Mouse (Mus musculus) liver, embryonic 15.5 days (tissue): ENCODE results near the gene Mrgpra9. TPM values are rescaled to one million over a fixed set of nuclear protein-coding genes. Genes with fewer than 3 reads are reported as not detected.
"Not testable (repeated sequence)": the region's sequence is repeated elsewhere in the genome, so short reads cannot be mapped to it uniquely, and the experiment has no call there.

Source experiments
- ATAC-seq: fragments of 200-750 bp; cut with Nextera tagmentation; 2 replicates; pipeline ENCODE4 v1.8.0; 2017; ENCODE audit warnings: moderate number of reproducible peaks, mild to moderate bottlenecking, moderate library complexity; ENCODE audit not compliant: insufficient read depth
- H3K27ac ChIP-seq: fragments of 300-500 bp; sonication (generic); replicated peaks from 2 replicates; pipeline ENCODE4 v1.5.1; 2015; ENCODE audit warnings: mild to moderate bottlenecking, inconsistent platforms
- H3K27me3 ChIP-seq: fragments of 300-500 bp; sonication (generic); 2 replicates; pipeline ENCODE4 v1.6.1; 2015; ENCODE audit warnings: mild to moderate bottlenecking, inconsistent platforms
- H3K36me3 ChIP-seq: fragments of 300-500 bp; sonication (generic); replicated peaks from 2 replicates; pipeline ENCODE4 v1.6.1; 2015; ENCODE audit warnings: moderate library complexity, mild to moderate bottlenecking, inconsistent platforms
- H3K4me1 ChIP-seq: fragments of 300-500 bp; sonication (generic); replicated peaks from 2 replicates; pipeline ENCODE4 v1.6.1; 2015; ENCODE audit warnings: inconsistent platforms
- H3K4me2 ChIP-seq: fragments of 300-500 bp; sonication (generic); 2 replicates; pipeline ENCODE4 v1.6.1; 2015; ENCODE audit warnings: moderate library complexity, mild to moderate bottlenecking, inconsistent platforms
- H3K4me3 ChIP-seq: fragments of 300-500 bp; sonication (generic); replicated peaks from 2 replicates; pipeline ENCODE4 v1.5.1; 2015; ENCODE audit warnings: mild to moderate bottlenecking, inconsistent platforms
- H3K9ac ChIP-seq: fragments of 300-500 bp; sonication (generic); 2 replicates; pipeline ENCODE4 v1.6.1; 2015; ENCODE audit warnings: moderate library complexity, mild to moderate bottlenecking, inconsistent platforms
- H3K9me3 ChIP-seq: fragments of 300-500 bp; sonication (generic); replicated peaks from 2 replicates; pipeline ENCODE4 v1.6.1; 2016; ENCODE audit warnings: inconsistent platforms
- WGBS: fragments of 180-500 bp; shearing (Covaris S2); methylation state at CpG from one replicate; pipeline ENCODE4 v1.1.7; 2015; ENCODE audit warnings: mixed read lengths; ENCODE audit not compliant: insufficient replicate concordance; 5-methylcytosine and 5-hydroxymethylcytosine counted together
- polyA plus RNA-seq: library from polyadenylated mRNA; unstranded; fragments of >200 nt; fragmentation: Nextera tagmentation; extraction: Ambion mirVana; gene quantifications from 2 replicates; pipeline ENCODE4 v1.2.1, GENCODE M21; 2015

Mrgpra9 gene
- not detected in 2 replicates for polyA plus RNA-seq

GRCm38 (mm10) chr7:47252770-47253169 lies at the start of gene Mrgpra9:
Mrgpra9 (minus strand) TSS chr7:47252848.
- H3K4me3 ChIP-seq: no peak within 1 kb of the TSS
- H3K36me3 ChIP-seq: no peaks in the 10 kb centered on the region
- no peak within 1 kb of the TSS for H3K4me2 ChIP-seq
- no peak within 1 kb of the TSS for H3K9ac ChIP-seq
- WGBS: 25% methylated on average over 1 of the region's 1 CpGs
- no peaks in the 10 kb centered on the region for H3K9me3 ChIP-seq
- no peak within 1 kb of the TSS for H3K27ac ChIP-seq
- no peak for ATAC-seq
- H3K27me3 ChIP-seq: no peaks in the 10 kb centered on the region
- no peaks in the 10 kb centered on the region for H3K4me1 ChIP-seq

- ATAC-seq, H3K36me3 ChIP-seq, H3K4me3 ChIP-seq, H3K27ac ChIP-seq, H3K27me3 ChIP-seq, H3K9ac ChIP-seq, H3K4me1 ChIP-seq, H3K4me2 ChIP-seq, H3K9me3 ChIP-seq: not testable (repeated sequence)
Measured at GRCm38 (mm10) chr7:47299612-47300011, 47.0 kb upstream of the Mrgpra9 start.

- not testable (repeated sequence) for H3K4me1 ChIP-seq, H3K27ac ChIP-seq, H3K4me3 ChIP-seq, ATAC-seq, H3K27me3 ChIP-seq, H3K36me3 ChIP-seq, H3K9me3 ChIP-seq, H3K4me2 ChIP-seq, H3K9ac ChIP-seq
- 51% methylated on average over 5 of the region's 5 CpGs for WGBS
Measured at GRCm38 (mm10) chr7:47271547-47271946, 18.9 kb upstream of the Mrgpra9 start.

- H3K27me3 ChIP-seq: no peaks in the 10 kb centered on the region
- 56% methylated on average over 3 of the region's 3 CpGs for WGBS
- H3K36me3 ChIP-seq: no peaks in the 10 kb centered on the region
- H3K4me1 ChIP-seq: no peaks in the 10 kb centered on the region
- H3K4me2 ChIP-seq: no peak overlapping the region
- no peak for ATAC-seq
- H3K4me3 ChIP-seq: no peak overlapping the region
- H3K27ac ChIP-seq: no peak overlapping the region
- no peak overlapping the region for H3K9ac ChIP-seq
- no peaks in the 10 kb centered on the region for H3K9me3 ChIP-seq
Measured at GRCm38 (mm10) chr7:47244658-47245057, 8.0 kb downstream of the Mrgpra9 start.

- Histone ChIP-seq H3K27me3 (no peaks in the 10 kb centered on the region), H3K9ac (no peak within 1 kb of the TSS), H3K4me3 (no peak within 1 kb of the TSS), H3K4me1 (no peaks in the 10 kb centered on the region), H3K36me3 (no peaks in the 10 kb centered on the region), H3K4me2 (no peak within 1 kb of the TSS), H3K27ac (no peak within 1 kb of the TSS), H3K9me3 (no peaks in the 10 kb centered on the region)
- WGBS: 9% methylated on average over 4 of the region's 4 CpGs
- ATAC-seq: no peak
Measured at GRCm38 (mm10) chr7:47204830-47205229, 47.8 kb downstream of the Mrgpra9 start, which contains the start of gene Mrgpra6. Mrgpra6 (minus strand) TSS chr7:47204920.

GRCm38 (mm10) chr7:47195271-47195670 lies 57.4 kb downstream of the Mrgpra9 start:
- no peak overlapping the region for H3K9ac ChIP-seq
- no peak overlapping the region for H3K4me2 ChIP-seq
- no peak overlapping the region for H3K4me3 ChIP-seq
- no peak overlapping the region for H3K27ac ChIP-seq
- no peak for ATAC-seq
- no peaks in the 10 kb centered on the region for H3K9me3 ChIP-seq
- H3K4me1 ChIP-seq: no peaks in the 10 kb centered on the region
- 27% methylated on average over 1 of the region's 1 CpGs for WGBS
- H3K36me3 ChIP-seq: no peaks in the 10 kb centered on the region
- no peaks in the 10 kb centered on the region for H3K27me3 ChIP-seq

Other genes with a start within 250 kb of the Mrgpra9 start
- gene Spty2d1, start 244.4 kb downstream of the Mrgpra9 start, polyA plus RNA-seq: 10.7 and 11.3 TPM in 2 replicates
- gene Tmem86a, start 202.2 kb downstream of the Mrgpra9 start, polyA plus RNA-seq: 24.7 and 28.3 TPM in 2 replicates
- 0.10 TPM in 1 of 2 replicates, not detected in the other for gene Ptpn5, start 119.2 kb downstream of the Mrgpra9 start, polyA plus RNA-seq
- gene Mrgpra6, start 47.9 kb downstream of the Mrgpra9 start, polyA plus RNA-seq: not detected in 2 replicates
- not detected in 2 replicates for gene Mrgpra1, start 101.4 kb upstream of the Mrgpra9 start, polyA plus RNA-seq
- gene Mrgpra2a, start 199.3 kb upstream of the Mrgpra9 start, polyA plus RNA-seq: 0.41 and 0.43 TPM in 2 replicates